Mouse (Mus musculus) cerebellum, postnatal 25 days (tissue): ENCODE data around the gene Slc18b1.
"Not testable (repeated sequence)": the region's sequence is repeated elsewhere in the genome, so short reads cannot be mapped to it uniquely, and the experiment has no call there.

Experiments
- DNase-seq, 2 experiments: peaks; one replicate each; pipeline ENCODE4 v3.0.0; 2021; ENCODE audit warnings: mixed read lengths in 2 of 2

Slc18b1 gene

DNA sequence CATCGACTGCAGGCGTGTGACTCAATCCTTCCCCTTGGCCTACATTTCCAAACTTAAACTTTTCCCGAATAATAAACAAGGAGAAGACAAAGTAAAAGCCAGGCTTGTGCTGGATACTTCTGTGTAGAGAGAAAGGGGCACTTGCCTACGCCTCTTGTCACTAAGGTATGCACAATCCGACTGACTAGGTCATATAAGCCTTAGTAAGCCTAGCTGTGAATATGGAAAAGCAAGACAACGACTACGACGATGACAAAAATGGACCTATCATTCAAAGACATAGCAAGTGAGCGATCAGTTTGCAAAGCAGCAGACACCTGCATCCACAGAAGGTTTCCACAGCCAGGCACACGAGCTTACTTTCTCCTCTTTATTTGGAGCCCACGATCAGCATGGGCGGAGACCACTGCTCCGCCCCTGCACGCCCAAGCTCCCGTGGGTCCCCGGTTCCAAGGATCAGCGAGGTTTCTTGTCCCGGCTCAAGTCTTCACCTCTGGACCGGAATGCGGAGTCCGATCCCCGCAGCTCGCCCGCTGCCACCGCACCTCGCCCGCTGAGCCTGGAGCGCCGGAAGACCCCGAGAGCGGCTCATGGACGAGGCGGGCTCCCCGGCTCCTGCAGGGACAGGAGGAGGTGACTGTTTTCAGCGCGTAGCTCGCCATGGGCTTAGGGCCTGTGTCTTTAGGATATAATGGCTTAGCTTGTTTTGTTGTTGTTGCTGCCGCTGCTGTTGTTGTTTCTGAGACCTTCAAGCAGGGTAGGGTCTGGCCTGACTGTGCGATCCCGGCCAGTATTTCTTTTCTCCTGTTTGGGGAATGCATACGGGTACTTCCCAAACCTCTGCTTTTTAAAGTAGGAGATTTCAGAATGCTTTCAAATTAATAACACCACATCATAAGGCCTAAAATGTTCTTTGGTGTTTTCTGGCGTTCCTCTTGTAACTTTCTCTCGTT is at the start of gene Slc18b1:
Gene Slc18b1 (plus strand): TSS at position 436 of the 953 bp plus-strand sequence.
- DNase-seq: peak; percentile 66

DNA sequence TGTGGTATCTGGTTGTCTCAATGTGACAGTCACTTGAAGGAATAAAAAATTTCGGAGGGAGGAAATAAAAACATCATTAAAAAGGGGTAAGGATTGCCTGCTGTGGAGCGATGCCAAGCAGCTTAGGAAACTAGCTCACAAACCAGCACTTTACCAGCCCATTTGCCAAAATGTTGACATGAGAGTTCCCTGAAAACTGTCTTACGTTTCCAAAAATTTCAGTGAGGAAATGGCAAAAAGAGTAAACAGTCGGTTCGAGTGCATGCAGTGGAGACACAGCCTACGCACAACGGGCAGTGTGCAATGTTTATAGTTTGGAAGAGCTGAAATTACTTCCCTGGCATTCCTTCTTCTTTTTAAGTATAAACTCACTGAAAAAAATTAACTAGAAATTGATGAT is 42.6 kb upstream of the Slc18b1 start:
- no peak for DNase-seq

DNA sequence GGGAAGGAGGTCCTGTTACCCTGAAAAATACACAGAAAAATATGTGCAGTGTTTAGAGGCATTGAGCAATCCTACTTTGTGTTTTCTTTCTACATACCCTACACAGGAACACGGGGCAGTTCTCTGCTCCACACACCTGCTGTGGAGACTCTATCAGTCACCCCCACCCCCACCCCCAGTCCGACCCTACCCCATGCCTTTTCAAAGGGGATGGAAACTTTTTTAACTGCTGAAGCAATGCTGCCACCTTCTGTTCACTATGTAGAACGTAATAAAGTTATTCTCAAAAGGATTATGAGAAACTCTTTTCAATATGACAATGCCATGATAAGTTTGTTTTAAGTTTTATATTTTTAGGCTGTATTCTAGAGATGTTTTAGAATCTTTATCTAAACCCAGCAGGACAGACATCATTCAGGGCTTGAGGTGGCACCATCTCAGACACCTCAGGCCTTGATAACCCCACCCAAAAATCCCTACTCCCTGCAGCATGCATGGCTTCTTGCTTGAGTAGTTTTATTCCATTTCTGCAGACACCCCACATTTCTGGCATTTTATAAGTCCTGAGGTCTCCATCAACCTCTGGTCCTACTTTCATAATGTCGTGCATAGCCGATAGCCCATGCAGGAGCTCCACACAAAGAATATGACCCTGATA is 19.4 kb upstream of the Slc18b1 start:
- DNase-seq: no peak

DNA sequence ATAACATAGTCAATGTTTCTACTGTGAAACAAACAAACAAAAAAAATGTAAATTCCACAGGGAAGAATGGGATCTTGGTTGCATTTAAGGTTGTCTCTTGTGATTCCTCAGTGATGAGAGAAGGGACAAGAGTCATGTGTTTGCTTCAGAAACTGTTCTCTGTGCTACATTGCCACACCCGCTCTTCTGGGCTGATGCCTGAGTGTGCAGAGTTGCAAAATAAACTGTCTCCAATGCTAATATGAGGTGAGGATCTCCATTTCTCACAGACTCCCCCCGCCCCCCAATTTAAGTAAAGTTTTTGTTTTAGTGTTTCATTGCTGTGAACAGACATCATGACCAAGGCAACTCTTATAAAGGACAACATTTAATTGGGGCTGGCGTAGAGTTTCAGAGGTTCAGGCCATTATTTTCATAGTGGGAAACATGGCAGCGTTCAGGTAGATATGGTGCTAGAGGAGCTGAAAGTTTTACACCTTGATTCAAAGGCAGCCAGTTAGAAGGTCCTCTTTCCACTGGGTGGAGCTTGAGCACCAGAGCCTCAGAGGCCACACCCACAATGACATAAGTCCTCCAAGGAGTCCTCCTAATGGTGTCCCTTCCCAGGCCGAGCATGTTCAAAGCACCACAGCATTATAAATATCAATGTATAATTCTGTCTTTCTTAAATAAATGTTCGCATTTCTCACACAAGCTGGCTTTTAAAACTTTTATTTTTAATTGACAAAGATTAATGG is 16.1 kb upstream of the Slc18b1 start:
- DNase-seq: no peak

DNA sequence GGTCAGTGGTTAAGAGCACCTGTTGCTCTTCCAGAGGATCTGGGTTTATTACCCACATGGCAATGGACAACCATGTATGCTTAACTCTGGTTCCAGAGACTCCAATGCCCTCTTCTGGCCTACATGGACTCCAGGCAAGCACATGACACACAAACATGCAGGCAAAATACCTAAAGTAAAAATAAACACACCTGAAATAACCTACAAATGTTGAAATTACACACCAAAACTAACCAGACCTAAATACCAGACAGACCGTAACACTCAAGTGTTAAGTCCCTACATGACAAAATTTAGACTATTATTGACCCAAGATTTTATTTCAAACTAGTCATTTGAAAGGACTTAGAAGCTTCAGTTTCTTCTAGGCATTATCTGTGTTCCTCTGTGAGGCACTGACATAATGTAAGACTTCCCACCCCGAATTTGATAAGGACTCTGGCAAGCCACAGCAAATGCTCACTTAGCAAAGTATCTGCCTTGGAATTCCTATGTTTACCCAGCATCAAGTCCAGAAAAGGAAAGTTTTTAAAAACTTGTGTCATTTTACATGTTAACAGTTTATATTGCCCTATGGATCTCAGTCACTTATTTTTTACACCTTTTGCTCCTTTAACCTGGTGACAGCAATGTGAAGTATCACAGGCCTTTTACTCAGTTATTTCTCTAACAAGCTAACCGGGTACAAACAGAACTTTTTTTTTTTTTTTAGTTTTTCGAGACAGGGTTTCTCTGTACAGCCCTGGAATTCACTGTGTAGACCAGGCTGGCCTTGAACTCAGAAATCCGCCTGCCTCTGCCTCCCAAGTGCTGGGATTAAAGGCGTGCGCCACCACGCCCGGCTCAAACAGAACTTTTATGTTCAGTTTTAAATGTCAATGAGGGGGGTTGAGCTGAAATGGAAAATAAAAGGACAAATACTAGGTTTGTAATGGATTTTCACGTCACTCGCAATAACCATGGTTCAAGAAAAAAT is 14.7 kb upstream of the Slc18b1 start:
- no peak for DNase-seq

DNA sequence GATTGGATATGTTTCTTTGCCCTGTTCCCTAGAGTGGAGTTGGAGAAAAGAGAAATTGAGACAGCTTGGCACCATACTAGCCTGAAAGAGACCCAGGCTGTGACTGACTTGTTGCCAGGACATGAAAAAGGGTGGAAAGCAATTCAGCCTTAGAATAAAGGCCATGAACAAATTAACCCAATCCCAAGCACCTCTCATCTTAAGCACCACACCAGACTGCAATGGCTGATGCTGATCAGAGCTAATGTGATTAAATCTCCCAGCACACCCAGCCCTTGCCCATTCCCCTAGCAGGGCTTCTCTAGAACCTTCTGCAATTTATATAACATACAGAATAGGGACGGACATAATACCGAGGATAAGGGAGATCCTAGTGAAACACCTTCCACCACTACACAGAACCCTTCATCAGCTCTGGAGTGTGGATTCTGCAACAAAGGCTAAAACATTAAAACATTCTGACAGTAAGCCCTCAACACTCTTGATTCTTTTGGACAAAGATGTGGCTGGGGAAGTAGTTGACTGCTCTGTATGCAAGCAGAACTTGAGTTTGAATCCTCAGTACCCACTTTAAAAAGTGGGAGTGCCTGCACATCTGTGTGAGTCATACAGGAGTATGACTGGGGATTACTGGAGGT is 13.8 kb upstream of the Slc18b1 start:
- DNase-seq: no peak

DNA sequence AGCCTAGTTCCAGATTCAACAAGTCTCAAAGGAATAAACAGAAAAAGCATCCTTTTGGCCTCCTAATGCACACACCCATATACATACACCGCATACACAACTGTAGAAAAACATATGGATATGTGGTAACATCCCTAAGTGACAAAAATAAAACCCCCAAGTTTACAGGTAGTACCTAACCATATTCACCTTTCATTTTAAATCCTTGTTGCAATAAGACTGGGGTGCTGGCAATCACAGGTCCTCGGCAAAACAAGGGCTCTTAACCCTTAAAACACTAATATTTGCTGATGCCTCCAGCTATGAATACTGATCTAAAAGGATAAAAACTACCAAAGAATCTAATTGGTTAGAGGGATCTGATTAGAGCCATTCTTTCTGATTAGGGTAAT is 13.3 kb upstream of the Slc18b1 start:
- no peak for DNase-seq

DNA sequence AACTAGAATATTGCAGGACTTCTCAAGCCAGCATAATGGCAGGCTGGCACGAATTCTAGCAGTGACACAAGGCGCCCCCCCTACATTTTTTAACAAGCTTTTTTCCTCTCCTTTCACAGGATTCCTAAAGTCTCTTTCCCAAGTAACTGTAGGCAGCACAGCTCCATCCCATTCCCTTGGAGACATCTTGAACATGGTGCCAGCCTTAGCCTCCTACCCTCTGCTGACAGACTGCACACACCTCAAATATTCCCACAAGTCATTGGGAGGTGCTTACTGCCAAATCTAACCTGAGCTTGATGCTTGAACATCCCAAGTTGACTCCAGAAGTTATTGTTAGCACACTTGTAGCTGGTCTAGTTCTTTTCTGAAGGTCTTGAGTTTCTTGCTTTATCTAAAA is 12.7 kb upstream of the Slc18b1 start:
- no peak for DNase-seq

DNA sequence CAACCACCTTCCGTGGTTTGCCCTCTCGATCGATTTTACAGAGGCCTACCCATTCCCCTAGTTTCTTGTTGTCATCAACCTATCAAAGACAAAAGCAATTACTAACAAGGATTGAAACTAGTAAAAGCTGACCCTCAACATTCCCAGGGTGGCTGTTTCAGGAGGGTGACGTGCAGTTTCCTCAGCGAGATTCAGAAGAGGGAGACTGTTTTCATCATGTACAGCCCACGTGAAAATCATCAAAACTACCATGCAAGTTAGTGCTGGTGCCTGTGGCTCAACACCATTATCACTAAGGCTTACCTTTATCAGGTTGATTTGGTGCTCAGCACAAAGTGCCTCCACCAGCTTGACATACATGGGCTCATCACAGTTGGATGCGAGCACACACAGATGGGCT is 11.2 kb upstream of the Slc18b1 start:
- not testable (repeated sequence) for DNase-seq

DNA sequence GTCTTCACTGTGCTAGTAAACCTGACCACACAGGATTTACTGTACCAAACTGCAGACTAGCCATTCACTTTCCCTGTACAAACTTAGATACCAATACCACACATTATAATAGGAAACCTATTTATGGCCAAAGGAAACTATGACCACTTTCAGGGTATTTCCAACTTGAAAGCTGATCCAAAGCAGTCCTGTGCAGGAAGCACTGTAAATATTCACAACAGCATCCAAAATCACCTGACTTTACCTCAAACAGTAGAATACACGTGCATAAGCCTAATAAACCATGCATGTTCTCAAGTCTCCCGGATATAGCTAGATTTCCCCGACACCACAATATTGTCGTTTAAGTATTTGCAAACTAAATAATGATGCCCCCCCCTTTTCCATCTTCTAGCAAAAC is 10.7 kb upstream of the Slc18b1 start:
- no peak for DNase-seq

DNA sequence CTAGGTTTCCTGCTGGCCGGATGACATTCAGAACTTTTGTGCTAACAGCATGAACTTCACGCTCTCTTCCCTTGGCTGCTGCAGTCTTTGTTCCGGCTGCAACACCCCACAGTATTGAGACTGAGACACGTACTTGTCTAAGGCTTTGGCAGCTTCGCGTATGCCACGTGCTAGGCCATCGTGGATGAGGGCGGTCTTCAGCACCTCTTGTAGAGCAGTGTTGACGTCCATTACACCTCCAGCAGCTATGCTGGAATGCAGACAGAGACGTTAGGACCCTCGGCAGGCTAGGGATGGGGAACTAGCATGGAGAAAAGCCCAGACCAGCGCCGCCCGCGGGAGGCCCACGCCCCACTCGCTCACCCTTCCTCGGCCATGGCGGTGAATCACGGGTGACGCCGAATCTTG is 10.2 kb upstream of the Slc18b1 start:
- DNase-seq: not testable (repeated sequence)

DNA sequence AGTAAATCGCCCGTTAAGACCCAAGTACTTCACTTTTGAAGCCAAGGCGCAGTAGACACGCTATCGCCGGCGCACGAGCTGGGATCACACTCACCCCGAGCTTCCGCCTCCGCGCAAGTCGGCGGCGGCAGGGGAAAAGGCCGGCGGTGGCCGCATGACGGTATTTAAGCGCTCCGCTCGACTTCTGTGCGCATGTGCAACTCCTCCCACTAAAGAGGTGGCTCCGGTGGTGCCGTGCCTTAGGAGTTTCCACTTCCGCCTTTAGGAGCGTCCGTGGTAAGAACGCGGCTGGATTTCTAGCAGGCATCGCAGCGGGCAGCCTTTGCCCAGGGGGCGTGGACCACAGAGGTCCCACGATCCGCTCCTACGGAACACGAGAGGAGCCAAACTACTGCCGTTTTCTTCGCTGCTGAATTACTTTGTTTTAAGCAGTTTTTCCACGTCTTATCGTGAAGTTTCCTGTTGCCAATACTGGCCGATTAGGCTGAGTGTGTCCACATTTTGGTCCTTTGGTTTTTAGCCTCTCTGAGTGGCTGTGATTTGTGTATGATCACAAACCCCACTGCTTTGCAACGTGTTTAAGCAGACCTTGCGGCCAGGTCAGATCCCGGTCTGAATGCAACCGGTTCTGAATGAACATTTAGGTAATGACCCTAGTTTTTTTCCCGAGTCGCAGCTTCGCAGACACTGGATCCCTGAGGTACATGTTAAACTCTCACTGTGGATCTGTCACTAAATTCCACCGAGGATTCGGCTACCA is 9.5 kb upstream of the Slc18b1 start, which contains the start of gene Rps12:
Gene Rps12 (minus strand): TSS at position 214 of the 760 bp plus-strand sequence.
- DNase-seq: peak; percentile 99 to 100

DNA sequence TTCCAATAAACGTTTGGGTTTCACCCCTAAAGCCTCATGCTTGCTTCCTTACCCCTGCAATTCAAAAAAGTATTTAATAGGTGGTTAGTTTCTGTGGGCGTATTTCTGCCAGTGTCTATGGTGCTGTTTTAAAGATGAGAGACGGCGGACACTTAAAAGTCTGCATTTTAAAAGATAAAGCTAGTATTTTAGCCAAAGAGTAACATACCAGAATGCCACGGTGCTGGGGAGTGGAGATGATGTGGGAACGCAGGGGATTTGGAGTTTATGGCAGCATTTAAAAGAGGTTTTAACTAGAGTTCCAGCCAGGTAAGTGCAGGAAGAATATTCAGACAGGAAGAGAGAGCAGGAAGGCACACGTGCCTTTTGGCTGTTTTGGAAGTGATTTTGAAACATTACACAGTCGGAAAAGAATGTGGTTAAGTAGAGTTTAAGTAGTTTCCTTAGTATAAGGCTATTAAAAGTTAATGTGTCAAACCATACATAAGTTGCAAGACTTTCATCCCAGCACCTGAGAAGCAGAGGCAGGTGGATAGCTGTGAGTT is 8.7 kb upstream of the Slc18b1 start:
- DNase-seq: no peak

DNA sequence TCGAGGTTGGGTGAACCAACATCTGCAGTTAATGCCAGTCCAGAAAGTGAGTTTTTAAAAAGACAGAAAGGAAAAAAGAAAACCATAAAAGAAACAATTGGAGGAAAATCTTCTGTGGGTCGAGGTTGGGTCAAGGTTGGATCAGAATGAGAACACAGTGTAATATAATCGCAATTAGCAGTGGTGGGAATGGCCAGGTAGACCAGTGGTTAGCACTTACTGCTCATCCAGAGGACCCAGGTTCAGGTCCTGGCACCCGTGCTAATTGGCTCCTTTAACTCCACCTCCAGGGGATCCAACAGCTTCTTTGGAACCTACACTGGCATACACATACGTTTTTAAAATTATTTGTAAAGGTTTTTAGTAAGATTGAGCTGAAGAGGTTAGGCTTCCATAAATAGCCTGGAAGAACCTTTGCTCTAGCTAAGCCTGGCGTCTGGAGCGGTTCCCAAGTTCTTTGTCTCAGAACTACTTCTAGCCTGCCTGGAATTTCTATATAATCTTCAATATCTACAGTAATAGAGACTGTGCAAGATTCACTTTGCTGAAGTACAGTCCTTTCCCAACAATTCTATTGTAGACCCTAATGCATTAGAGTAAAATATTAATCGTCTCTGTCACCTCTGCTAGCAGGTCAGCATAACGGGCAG is 790 bp upstream of the Slc18b1 start:
- DNase-seq: no peak

DNA sequence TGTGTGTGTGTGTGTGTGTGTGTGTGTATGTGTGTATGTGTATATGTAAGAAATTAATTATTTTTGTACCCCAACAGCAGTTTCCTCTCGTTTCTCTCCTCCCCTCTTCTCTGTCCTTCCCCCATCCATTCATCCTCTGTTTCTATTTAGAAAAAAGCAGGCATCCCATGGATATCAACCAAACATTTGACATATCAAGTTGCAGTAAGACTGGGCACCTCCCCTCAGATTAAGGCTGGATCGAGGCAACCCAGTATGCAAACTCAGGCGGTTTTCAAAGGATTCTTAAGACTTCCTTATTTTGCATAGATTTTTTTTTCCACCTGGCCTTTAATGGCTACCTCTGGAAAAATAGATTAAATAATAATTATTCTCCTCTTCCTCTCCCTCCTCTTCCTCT is 820 bp downstream of the Slc18b1 start:
- DNase-seq: no peak

DNA sequence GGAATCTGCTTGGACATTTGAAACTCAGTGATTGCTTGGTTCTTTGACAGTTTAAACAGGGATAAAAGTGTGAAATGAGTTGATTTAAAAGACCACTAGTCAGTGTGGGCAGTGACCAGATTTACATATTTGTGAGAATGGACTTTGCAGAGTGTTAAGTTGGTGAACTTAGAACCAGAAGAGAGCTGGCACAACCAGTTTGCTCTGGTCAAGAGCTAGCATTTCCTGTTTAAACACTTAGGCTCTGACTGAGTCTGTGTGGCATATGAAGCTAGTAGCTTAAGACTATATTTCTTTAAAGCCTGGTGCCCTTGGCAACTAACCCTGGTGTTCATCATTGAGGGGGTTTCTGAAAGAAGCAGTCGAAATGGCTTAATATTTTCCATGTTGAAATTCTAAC is 1.4 kb downstream of the Slc18b1 start:
- no peak for DNase-seq

DNA sequence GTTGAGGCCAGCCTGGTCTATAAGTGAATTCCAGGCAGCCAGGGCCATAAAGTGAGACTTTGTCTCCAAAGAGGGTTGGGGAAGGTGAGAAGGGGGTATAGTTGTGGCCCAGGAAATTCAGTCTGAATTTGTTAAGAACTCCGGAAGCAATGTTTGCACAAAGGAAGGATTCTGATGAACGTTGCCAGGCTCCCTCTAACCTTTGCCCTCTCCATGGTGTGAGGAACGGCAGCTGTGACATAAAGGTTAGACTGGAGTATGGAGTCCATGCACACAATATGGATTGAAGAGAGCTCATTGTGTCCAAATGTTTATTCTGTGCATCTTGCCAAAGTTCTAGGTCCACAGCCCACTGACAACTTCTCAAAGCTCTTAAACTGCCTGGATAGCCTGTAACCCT is 3.1 kb downstream of the Slc18b1 start:
- DNase-seq: no peak

DNA sequence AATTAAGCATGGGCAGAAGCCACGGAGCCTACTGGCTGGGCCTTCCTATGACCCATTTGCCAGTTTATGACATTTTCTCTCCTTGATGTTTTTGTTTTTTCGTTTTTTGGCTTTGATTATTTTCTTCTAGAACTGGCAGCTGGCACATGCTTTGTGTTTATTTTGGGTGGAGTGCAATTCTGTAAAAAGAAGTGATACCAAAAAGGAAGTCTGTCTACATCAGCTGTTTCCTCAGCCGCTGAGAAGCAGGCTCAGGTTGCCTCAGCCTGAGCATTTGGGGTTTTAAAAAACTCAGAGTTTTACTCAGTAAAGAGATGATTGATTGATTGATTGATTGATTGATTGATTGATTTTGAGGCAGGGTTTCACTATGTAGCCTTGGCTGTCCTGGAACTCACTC is 6.1 kb downstream of the Slc18b1 start:
- DNase-seq: no peak

DNA sequence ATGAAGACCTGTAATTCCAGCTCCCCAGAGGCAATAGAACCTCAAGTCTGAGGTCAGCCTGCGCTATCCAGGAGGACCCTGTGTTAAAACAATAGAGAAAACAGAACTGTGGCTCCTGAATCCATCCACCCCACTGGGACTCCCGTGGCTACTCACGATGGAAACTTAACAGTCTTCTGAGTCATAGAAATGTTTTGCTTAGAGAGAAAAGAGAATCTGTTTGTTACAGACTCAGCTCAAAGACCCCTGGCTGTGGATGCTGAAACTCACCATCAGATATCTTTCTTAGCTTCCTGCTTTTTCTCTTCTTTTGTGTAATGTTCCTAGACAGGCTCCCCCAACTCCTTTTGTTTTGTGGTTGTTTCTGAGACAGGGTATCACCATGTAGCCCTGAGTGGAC is 7.9 kb downstream of the Slc18b1 start:
- DNase-seq: no peak

DNA sequence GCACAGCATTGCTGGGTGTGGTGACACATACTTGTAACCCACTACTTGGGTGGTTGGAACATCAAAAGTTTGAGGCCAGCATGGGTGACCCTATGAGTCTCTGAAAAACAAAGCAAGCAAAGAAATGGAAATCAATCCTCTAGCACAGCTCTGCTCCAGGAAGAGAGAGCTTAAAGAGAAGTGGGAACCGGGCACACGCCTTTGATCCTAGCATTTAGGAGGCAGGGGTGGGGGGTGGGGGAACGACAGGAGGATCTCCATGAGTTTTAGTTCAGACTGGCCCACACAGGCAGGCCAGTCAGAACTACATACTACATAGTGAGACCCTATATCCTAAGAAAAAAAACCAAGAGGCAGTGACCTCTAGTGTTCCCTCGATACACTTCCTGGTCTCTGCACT is 9.4 kb downstream of the Slc18b1 start:
- no peak for DNase-seq
